Mouse (Mus musculus): ENCODE results near the gene L1cam. TPM values are rescaled to one million over a fixed set of nuclear protein-coding genes. Genes with fewer than 3 reads are reported as not detected.
A peak's percentile ranks its signal among the peaks of the same experiment; 100 is the strongest.

Gene L1cam
- polyA plus RNA-seq, 1 experiment: 0.65 TPM

GRCm38 (mm10) chrX:73881463-73881862, 14.4 kb downstream of the L1cam start:
- Histone ChIP-seq H3K4me2 (ENCODE audit: low read depth) (no peak overlapping the region), H3K79me2 (ENCODE audit: control insufficient read depth, insufficient read depth) (no peaks in the 10 kb centered on the region), H3ac (ENCODE audit: control insufficient read depth, insufficient read length) (no peak overlapping the region), H3K4me3 (no peak overlapping the region), H3K36me3 (ENCODE audit: control insufficient read depth, insufficient read depth) (no peaks in the 10 kb centered on the region), H3K27me3 (ENCODE audit: control insufficient read depth, insufficient read depth, insufficient read length) (peaks cover 4% of the 10 kb centered on the region)
- TF ChIP-seq E2F4 (IDR thresholded peaks at IDR 0.05; ENCODE audit: insufficient read depth) (no peak), CEBPB (IDR thresholded peaks at IDR 0.05; ENCODE audit: insufficient read depth, poor library complexity, severe bottlenecking) (no peak), MAX (IDR thresholded peaks at IDR 0.05; ENCODE audit: low read depth) (no peak), TCF3 (IDR thresholded peaks at IDR 0.05; ENCODE audit: insufficient read length, low read depth) (no peak), MYOG (IDR thresholded peaks at IDR 0.05; ENCODE audit: control insufficient read depth in 1 of 3, insufficient read depth in 1 of 3, insufficient read length in 2 of 3, low read depth in 2 of 3) (no peak), USF1 (IDR thresholded peaks at IDR 0.05; ENCODE audit: low read depth) (no peak), REST (IDR thresholded peaks at IDR 0.05; ENCODE audit: insufficient read depth, insufficient read length) (no peak)

- peaks cover 4% of the 10 kb centered on the region for H3K27me3 ChIP-seq (ENCODE audit: control insufficient read depth, insufficient read depth, insufficient read length)
- no peak overlapping the region for H3K4me3 ChIP-seq
- H3K36me3 ChIP-seq (ENCODE audit: control insufficient read depth, insufficient read depth): no peaks in the 10 kb centered on the region
- no peaks in the 10 kb centered on the region for H3K79me2 ChIP-seq (ENCODE audit: control insufficient read depth, insufficient read depth)
- TF ChIP-seq POLR2AphosphoS2 (IDR thresholded peaks at IDR 0.05; ENCODE audit: insufficient read length, low read depth): no peak
- no peak for TF ChIP-seq E2F4 (IDR thresholded peaks at IDR 0.05; ENCODE audit: insufficient read depth)
- TF ChIP-seq REST (IDR thresholded peaks at IDR 0.05; ENCODE audit: insufficient read depth, insufficient read length): no peak
- no peak for TF ChIP-seq POLR2A (IDR thresholded peaks at IDR 0.05; ENCODE audit: insufficient read length, low read depth)
- TF ChIP-seq MYOG (IDR thresholded peaks at IDR 0.05; ENCODE audit: control insufficient read depth in 1 of 3, insufficient read depth in 1 of 3, insufficient read length in 2 of 3, low read depth in 2 of 3): no peak
- no peak for TF ChIP-seq CEBPB (IDR thresholded peaks at IDR 0.05; ENCODE audit: insufficient read depth, poor library complexity, severe bottlenecking)
- TF ChIP-seq TCF12 (IDR thresholded peaks at IDR 0.05; ENCODE audit: insufficient read depth, poor library complexity, severe bottlenecking): no peak
- no peak for TF ChIP-seq SRF (IDR thresholded peaks at IDR 0.05; ENCODE audit: control insufficient read depth, insufficient read length, low read depth)
- no peak for TF ChIP-seq USF1 (IDR thresholded peaks at IDR 0.05; ENCODE audit: low read depth)
- H3K4me2 ChIP-seq (ENCODE audit: low read depth): peak overlapping the region; percentile 42
- H3ac ChIP-seq (ENCODE audit: control insufficient read depth, insufficient read length): no peak overlapping the region
Observed at GRCm38 (mm10) chrX:73881036-73881427, 14.9 kb downstream of the L1cam start.

GRCm38 (mm10) chrX:73880194-73881035, 15.5 kb downstream of the L1cam start:
- Histone ChIP-seq H3K4me3 (no peak overlapping the region), H3K79me2 (ENCODE audit: control insufficient read depth, insufficient read depth) (no peaks in the 10 kb centered on the region), H3K4me2 (ENCODE audit: low read depth) (peak overlapping the region; percentile 61), H3ac (ENCODE audit: control insufficient read depth, insufficient read length) (no peak overlapping the region), H3K36me3 (ENCODE audit: control insufficient read depth, insufficient read depth) (no peaks in the 10 kb centered on the region), H3K27me3 (ENCODE audit: control insufficient read depth, insufficient read depth, insufficient read length) (peaks cover 4% of the 10 kb centered on the region)
- TF ChIP-seq USF1 (IDR thresholded peaks at IDR 0.05; ENCODE audit: low read depth): no peak
- TF ChIP-seq POLR2AphosphoS2 (IDR thresholded peaks at IDR 0.05; ENCODE audit: insufficient read length, low read depth): no peak
- no peak for TF ChIP-seq MYOD1 (IDR thresholded peaks at IDR 0.05; ENCODE audit: control insufficient read depth in 1 of 3, insufficient read length in 2 of 3, low read depth in 2 of 3)
- TF ChIP-seq MAX (IDR thresholded peaks at IDR 0.05; ENCODE audit: low read depth): no peak
- TF ChIP-seq TCF12 (IDR thresholded peaks at IDR 0.05; ENCODE audit: insufficient read depth, poor library complexity, severe bottlenecking): no peak
- TF ChIP-seq E2F4 (IDR thresholded peaks at IDR 0.05; ENCODE audit: insufficient read depth): no peak
- no peak for TF ChIP-seq MYOG (IDR thresholded peaks at IDR 0.05; ENCODE audit: control insufficient read depth in 1 of 3, insufficient read depth in 1 of 3, insufficient read length in 2 of 3, low read depth in 2 of 3)
- TF ChIP-seq POLR2A (IDR thresholded peaks at IDR 0.05; ENCODE audit: insufficient read length, low read depth): no peak
- TF ChIP-seq CEBPB (IDR thresholded peaks at IDR 0.05; ENCODE audit: insufficient read depth, poor library complexity, severe bottlenecking): no peak
- TF ChIP-seq REST (IDR thresholded peaks at IDR 0.05; ENCODE audit: insufficient read depth, insufficient read length): no peak
- TF ChIP-seq SRF (IDR thresholded peaks at IDR 0.05; ENCODE audit: control insufficient read depth, insufficient read length, low read depth): no peak
- no peak for TF ChIP-seq TCF3 (IDR thresholded peaks at IDR 0.05; ENCODE audit: insufficient read length, low read depth)

- peaks cover 4% of the 10 kb centered on the region for H3K27me3 ChIP-seq (ENCODE audit: control insufficient read depth, insufficient read depth, insufficient read length)
- H3K79me2 ChIP-seq (ENCODE audit: control insufficient read depth, insufficient read depth): no peaks in the 10 kb centered on the region
- H3K36me3 ChIP-seq (ENCODE audit: control insufficient read depth, insufficient read depth): no peaks in the 10 kb centered on the region
- no peak overlapping the region for H3K4me3 ChIP-seq
- TF ChIP-seq SRF (IDR thresholded peaks at IDR 0.05; ENCODE audit: control insufficient read depth, insufficient read length, low read depth) (no peak), POLR2A (IDR thresholded peaks at IDR 0.05; ENCODE audit: insufficient read length, low read depth) (no peak), TCF3 (IDR thresholded peaks at IDR 0.05; ENCODE audit: insufficient read length, low read depth) (no peak), E2F4 (IDR thresholded peaks at IDR 0.05; ENCODE audit: insufficient read depth) (no peak), CEBPB (IDR thresholded peaks at IDR 0.05; ENCODE audit: insufficient read depth, poor library complexity, severe bottlenecking) (no peak), MYOG (IDR thresholded peaks at IDR 0.05; ENCODE audit: control insufficient read depth in 1 of 3, insufficient read depth in 1 of 3, insufficient read length in 2 of 3, low read depth in 2 of 3) (no peak), TCF12 (IDR thresholded peaks at IDR 0.05; ENCODE audit: insufficient read depth, poor library complexity, severe bottlenecking) (no peak), REST (IDR thresholded peaks at IDR 0.05; ENCODE audit: insufficient read depth, insufficient read length) (no peak), USF1 (IDR thresholded peaks at IDR 0.05; ENCODE audit: low read depth) (no peak), MYOD1 (IDR thresholded peaks at IDR 0.05; ENCODE audit: control insufficient read depth in 1 of 3, insufficient read length in 2 of 3, low read depth in 2 of 3) (no peak), MAX (IDR thresholded peaks at IDR 0.05; ENCODE audit: low read depth) (no peak), POLR2AphosphoS2 (IDR thresholded peaks at IDR 0.05; ENCODE audit: insufficient read length, low read depth) (no peak)
- H3ac ChIP-seq (ENCODE audit: control insufficient read depth, insufficient read length): no peak overlapping the region
- no peak overlapping the region for H3K4me2 ChIP-seq (ENCODE audit: low read depth)
Observed at GRCm38 (mm10) chrX:73877014-73877413, 18.9 kb downstream of the L1cam start.
